Mouse (Mus musculus) G1E (cell line): ENCODE results near the gene Tmem211.

Experiments used
- CTCF ChIP-seq: IDR thresholded peaks from 2 replicates; pipeline ENCODE4 v1.5.1; 2012; ENCODE audit warnings: low read depth, low read length, inconsistent platforms, mixed read lengths
- GATA1 ChIP-seq: IDR thresholded peaks from 2 replicates; pipeline ENCODE4 v1.6.1; 2012; ENCODE audit warnings: borderline replicate concordance, low read length, inconsistent platforms, mixed read lengths
- TAL1 ChIP-seq: conservative IDR thresholded peaks from 2 replicates; pipeline ENCODE4 v1.6.1; 2012; ENCODE audit warnings: low read depth, low read length, inconsistent platforms, mixed read lengths

DNA sequence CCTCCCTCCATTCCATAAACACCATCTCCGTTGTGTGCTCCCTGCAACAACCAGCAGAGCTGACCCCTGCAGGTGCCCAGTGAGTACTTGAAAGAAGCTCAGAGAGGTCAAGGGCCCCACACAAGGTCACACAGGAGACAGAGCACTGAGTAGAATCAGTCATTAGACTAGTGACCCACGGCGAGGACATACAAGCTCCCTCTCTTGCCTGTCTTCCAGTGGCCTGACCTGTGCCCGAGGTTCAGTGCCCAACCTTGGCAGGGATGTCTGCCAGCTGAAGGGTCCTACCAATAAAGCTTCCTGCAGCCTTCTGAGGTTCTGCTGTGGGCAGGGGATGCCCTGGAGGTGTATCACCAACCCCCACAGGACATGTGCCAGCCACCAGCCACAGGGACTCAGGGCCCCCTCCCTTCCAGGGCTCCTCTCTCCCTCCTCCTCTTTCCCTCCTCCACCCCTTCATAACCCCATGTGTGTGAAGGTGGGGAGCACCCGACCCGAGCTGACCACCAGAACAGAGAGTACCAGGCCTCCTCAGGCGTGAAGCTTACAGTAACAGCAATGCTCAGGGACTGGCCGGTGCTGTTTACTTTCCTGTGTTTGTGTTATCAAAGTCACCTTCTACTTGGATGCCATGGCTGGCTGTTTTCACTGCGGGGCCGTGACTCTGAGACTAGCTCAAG, 14.4 kb upstream of the Tmem211 start:
- no peak for TF ChIP-seq CTCF
- no peak for TF ChIP-seq GATA1
- TF ChIP-seq TAL1 = no peak
